Mouse (Mus musculus) G1E (cell line): Measurements from ENCODE around the gene Prrxl1.

Source experiments
- CTCF ChIP-seq: IDR thresholded peaks from 2 replicates; pipeline ENCODE4 v1.5.1; 2012; ENCODE audit warnings: low read depth, low read length, inconsistent platforms, mixed read lengths
- GATA1 ChIP-seq: IDR thresholded peaks from 2 replicates; pipeline ENCODE4 v1.6.1; 2012; ENCODE audit warnings: borderline replicate concordance, low read length, inconsistent platforms, mixed read lengths
- GATA2 ChIP-seq: IDR thresholded peaks from 2 replicates; pipeline ENCODE4 v1.6.1; 2012; ENCODE audit warnings: low read depth, low read length, inconsistent platforms, borderline replicate concordance
- POLR2AphosphoS5 ChIP-seq: IDR thresholded peaks from 2 replicates; pipeline ENCODE4 v1.6.1; 2012; ENCODE audit warnings: low read depth, low read length, inconsistent platforms; ENCODE audit not compliant: insufficient replicate concordance
- TAL1 ChIP-seq: conservative IDR thresholded peaks from 2 replicates; pipeline ENCODE4 v1.6.1; 2012; ENCODE audit warnings: low read depth, low read length, inconsistent platforms, mixed read lengths

DNA sequence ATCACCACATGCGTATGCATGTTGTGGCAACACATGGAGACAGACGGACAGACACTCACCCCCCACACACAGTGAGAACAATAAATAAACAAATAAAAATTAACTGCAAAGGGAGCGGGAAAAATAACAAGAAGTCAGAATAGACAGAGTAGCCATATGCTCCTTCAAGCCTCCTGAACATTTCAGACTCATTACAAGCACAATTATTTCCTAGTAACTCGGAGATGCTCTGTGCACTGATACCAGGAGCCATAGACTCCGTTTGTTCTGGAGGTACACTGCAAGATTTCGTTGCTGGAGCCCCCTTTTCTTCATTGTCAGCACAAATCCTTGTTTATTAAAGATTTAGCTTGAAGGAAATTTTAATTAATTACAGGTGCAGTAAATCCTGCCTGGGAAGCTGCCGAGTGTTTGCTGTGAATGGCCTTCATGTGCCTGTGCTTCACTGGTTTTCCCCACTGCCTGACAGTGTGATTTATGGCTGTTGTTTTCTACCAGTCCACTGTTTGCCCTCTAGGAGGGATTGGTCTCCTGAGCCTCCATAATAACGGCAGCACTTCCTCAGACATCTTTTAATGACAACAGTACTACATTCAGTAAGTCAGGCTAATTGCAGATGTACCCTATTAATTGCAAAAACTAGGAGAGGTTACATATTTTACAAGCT lies 44.2 kb upstream of the Prrxl1 start:
- TF ChIP-seq GATA2 (no peak), CTCF (no peak), TAL1 (no peak), POLR2AphosphoS5 (no peak), GATA1 (no peak)
